Mouse (Mus musculus) heart, postnatal 14 days (tissue): ENCODE data around the gene Gm21425. TPM values are rescaled to one million over a fixed set of nuclear protein-coding genes. Genes with fewer than 3 reads are reported as not detected.
"Not testable (repeated sequence)": the region's sequence is repeated elsewhere in the genome, so short reads cannot be mapped to it uniquely, and the experiment has no call there.

Source experiments
- DNase-seq, 2 experiments: peaks; one replicate each; pipeline ENCODE4 v3.0.0; 2021 to 2022
- intact Hi-C: fragments of 180-260 bp; cut with DNase I; formaldehyde crosslinking; loops from one replicate; pipeline ENCODE4 v1.15.1; 2025
- long read RNA-seq, 2 experiments: library from polyadenylated mRNA; stranded (forward); transcript quantifications; one replicate each; pipeline ENCODE4 v2.0.0; 2021
- total RNA-seq, 2 experiments: library from RNA; stranded (reverse); gene quantifications; 2 replicates each; pipeline ENCODE4 v1.2.3; 2021

Gene Gm21425
- not detected for total RNA-seq
- long read RNA-seq, experiment 1 = 0 reads
- long read RNA-seq, experiment 2 = 0 reads

GRCm38 (mm10) chrY:13161668-13162067 lies at the start of gene Gm21425:
Gene Gm21425, plus strand, starts transcription at chrY:13161968.
- intact Hi-C loops = not testable (repeated sequence)

GRCm38 (mm10) chrY:13133392-13133791 lies 28.4 kb upstream of the Gm21425 start, which contains the start of gene Gm21891:
Gene Gm21891, minus strand, starts transcription at chrY:13133492.
- intact Hi-C loops, DNase-seq: not testable (repeated sequence)

More at GRCm38 (mm10) chrY:13161668-13162067, at the start of gene Gm21425:
- not testable (repeated sequence) for DNase-seq

Other genes starting within 250 kb of the Gm21425 start
- gene Gm20807, start 119.1 kb upstream of the Gm21425 start, total RNA-seq = not detected
- not detected for gene Gm21891, start 28.5 kb upstream of the Gm21425 start, total RNA-seq
- gene Gm21828, start 62.0 kb downstream of the Gm21425 start, total RNA-seq = not detected
- gene Gm21440, start 90.4 kb downstream of the Gm21425 start, total RNA-seq = not detected
- not detected for gene Gm21454, start 90.5 kb downstream of the Gm21425 start, total RNA-seq
- not detected for gene Gm21725, start 187.1 kb downstream of the Gm21425 start, total RNA-seq